In the genomic region with DNA sequence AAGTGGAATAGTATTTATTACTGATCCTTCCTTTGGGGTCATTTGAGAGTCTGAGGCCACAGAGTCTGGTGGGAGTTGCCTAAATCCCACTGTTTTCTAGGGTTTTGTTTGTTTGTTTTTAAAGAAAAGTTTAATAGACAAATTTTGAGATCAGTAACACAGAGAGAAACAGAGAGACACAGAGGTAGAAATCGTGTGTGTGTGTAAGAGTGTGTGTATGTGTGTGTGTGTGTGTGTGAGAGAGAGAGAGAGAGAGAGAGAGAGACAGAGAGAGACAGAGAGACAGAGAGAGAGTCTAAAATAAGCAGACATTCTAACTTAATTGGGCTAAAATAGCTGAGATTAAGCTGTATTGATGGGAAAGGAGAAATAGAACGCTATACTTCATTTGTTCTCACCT, we compare ENCODE assay signal across 11 mouse cellular contexts. TPM values are rescaled to one million over a fixed set of nuclear protein-coding genes. Genes with fewer than 3 reads are reported as not detected.
DNase-seq lines count a peak whose midpoint lies in the region; ATAC-seq and TF ChIP-seq lines count a peak whose summit lies in the region.
"Had no signal": no experiment of that assay in that cellular context is flagged by ENCODE, and none has a peak within 500 bp of the region (broad histone marks: within the 10 kb centered on the region; RNA-seq: fewer than 3 reads in every experiment).

No protein-coding gene starts in this region.

- peak overlapping the region; percentile 25; the same call in 1 of the 2 replicates for H3K4me3 ChIP-seq in forebrain, embryonic 10.5 days
- no peak overlapping the region for H3K4me3 ChIP-seq in forebrain, embryonic 15.5 days
- peak overlapping the region; percentile 32 for H3K4me3 ChIP-seq in kidney, embryonic 15.5 days (replicated peaks)
- peak overlapping the region; percentile 11 for H3K4me3 ChIP-seq in stomach, embryonic 15.5 days (replicated peaks)
- H3K4me3 ChIP-seq in stomach, postnatal 0 days (ENCODE audit: low read depth, low read length): no peak overlapping the region
- H3K4me3 ChIP-seq: hindbrain, embryonic 13.5 days had no signal

- 72% methylated on average over 2 of the region's 2 CpGs for WGBS in forebrain, embryonic 10.5 days
- 66% methylated on average over 2 of the region's 2 CpGs for WGBS in forebrain, embryonic 15.5 days
- 81% methylated on average over 2 of the region's 2 CpGs for WGBS in kidney, embryonic 15.5 days
- WGBS in stomach, embryonic 15.5 days: 60% methylated on average over 2 of the region's 2 CpGs
- 53% methylated on average over 2 of the region's 2 CpGs for WGBS in stomach, postnatal 0 days

- ATAC-seq in forebrain, embryonic 15.5 days (replicated peaks): no peak
- no peak for ATAC-seq in kidney, embryonic 15.5 days (replicated peaks; ENCODE audit: low FRiP score)
- ATAC-seq in stomach, embryonic 15.5 days (ENCODE audit: insufficient read depth, low FRiP score, low read depth): no peak
- no peak for ATAC-seq in stomach, postnatal 0 days (ENCODE audit: low FRiP score, low TSS enrichment)
- no peak for ATAC-seq in monocyte, adult 5-6 weeks (replicated peaks; ENCODE audit: insufficient number of reproducible peaks, low FRiP score, low TSS enrichment, poor library complexity, severe bottlenecking)
- ATAC-seq: forebrain, embryonic 14.5 days had no signal

- H3K4me2 ChIP-seq in forebrain, embryonic 15.5 days (replicated peaks): no peak overlapping the region
- H3K4me2 ChIP-seq in kidney, embryonic 15.5 days: peak overlapping the region; percentile 30
- H3K4me2 ChIP-seq in stomach, embryonic 15.5 days: peak overlapping the region; percentile 26
- no peak overlapping the region; the same call in 1 of the 2 replicates for H3K4me2 ChIP-seq in stomach, postnatal 0 days (replicated peaks; ENCODE audit: low read depth)
- H3K4me2 ChIP-seq: hindbrain, embryonic 13.5 days had no signal

- no peaks in the 10 kb centered on the region for H3K27me3 ChIP-seq in forebrain, embryonic 10.5 days (ENCODE audit: poor library complexity, severe bottlenecking)
- H3K27me3 ChIP-seq in forebrain, embryonic 15.5 days: no peaks in the 10 kb centered on the region
- H3K27me3 ChIP-seq in kidney, embryonic 15.5 days: no peaks in the 10 kb centered on the region
- H3K27me3 ChIP-seq in stomach, embryonic 15.5 days (replicated peaks): no peaks in the 10 kb centered on the region
- no peaks in the 10 kb centered on the region for H3K27me3 ChIP-seq in stomach, postnatal 0 days (ENCODE audit: control insufficient read depth, insufficient read depth, low read length)
- H3K27me3 ChIP-seq: hindbrain, embryonic 13.5 days had no signal

- TF ChIP-seq EP300 in stomach, postnatal 0 days (optimal IDR thresholded peaks at IDR 0.05): no peak

- no peak for TF ChIP-seq CTCF in stomach, postnatal 0 days (IDR thresholded peaks at IDR 0.05; ENCODE audit: low read depth)

- H3K9me3 ChIP-seq in forebrain, embryonic 10.5 days: no peaks in the 10 kb centered on the region
- no peaks in the 10 kb centered on the region for H3K9me3 ChIP-seq in forebrain, embryonic 15.5 days
- H3K9me3 ChIP-seq in kidney, embryonic 15.5 days (replicated peaks): no peaks in the 10 kb centered on the region
- H3K9me3 ChIP-seq in stomach, embryonic 15.5 days: no peaks in the 10 kb centered on the region
- no peaks in the 10 kb centered on the region for H3K9me3 ChIP-seq in stomach, postnatal 0 days (ENCODE audit: control insufficient read depth, low read length)
- H3K9me3 ChIP-seq: hindbrain, embryonic 13.5 days had no signal

- no peaks in the 10 kb centered on the region for H3K36me3 ChIP-seq in forebrain, embryonic 10.5 days (replicated peaks)
- no peaks in the 10 kb centered on the region for H3K36me3 ChIP-seq in forebrain, embryonic 15.5 days
- H3K36me3 ChIP-seq in kidney, embryonic 15.5 days: no peaks in the 10 kb centered on the region
- H3K36me3 ChIP-seq in stomach, embryonic 15.5 days: no peaks in the 10 kb centered on the region
- H3K36me3 ChIP-seq in stomach, postnatal 0 days (ENCODE audit: control insufficient read depth, insufficient read depth, low read length): no peaks in the 10 kb centered on the region
- H3K36me3 ChIP-seq: hindbrain, embryonic 13.5 days had no signal

- no peaks in the 10 kb centered on the region for H3K4me1 ChIP-seq in forebrain, embryonic 10.5 days
- H3K4me1 ChIP-seq in forebrain, embryonic 15.5 days: no peaks in the 10 kb centered on the region
- H3K4me1 ChIP-seq in kidney, embryonic 15.5 days: peaks cover 21% of the 10 kb centered on the region
- no peaks in the 10 kb centered on the region for H3K4me1 ChIP-seq in stomach, embryonic 15.5 days
- no peaks in the 10 kb centered on the region for H3K4me1 ChIP-seq in stomach, postnatal 0 days (replicated peaks; ENCODE audit: control insufficient read depth, insufficient read depth)

- DNase-seq in forebrain, embryonic 10.5 days (ENCODE audit: extremely low spot score, low spot score): no peak
- DNase-seq in kidney, postnatal 36 days: no peak
- no peak for DNase-seq in stomach, postnatal 0 days (ENCODE audit: low spot score)
- no peak for DNase-seq in ovary, postnatal 10 days (ENCODE audit: low spot score)

- H3K27ac ChIP-seq in forebrain, embryonic 10.5 days: peak overlapping the region; percentile 62; the same call in 1 of the 2 replicates
- H3K27ac ChIP-seq in forebrain, embryonic 15.5 days (replicated peaks): no peak overlapping the region
- peak overlapping the region; percentile 45; the same call in 1 of the 2 replicates for H3K27ac ChIP-seq in kidney, embryonic 15.5 days
- no peak overlapping the region for H3K27ac ChIP-seq in stomach, embryonic 15.5 days
- no peak overlapping the region for H3K27ac ChIP-seq in stomach, postnatal 0 days (replicated peaks)
- H3K27ac ChIP-seq: hindbrain, embryonic 13.5 days had no signal

- no peak overlapping the region for H3K9ac ChIP-seq in forebrain, embryonic 15.5 days (replicated peaks)
- H3K9ac ChIP-seq in kidney, embryonic 15.5 days: no peak overlapping the region
- H3K9ac ChIP-seq in stomach, embryonic 15.5 days: no peak overlapping the region
- H3K9ac ChIP-seq in stomach, postnatal 0 days (ENCODE audit: low read length): no peak overlapping the region
- H3K9ac ChIP-seq: hindbrain, embryonic 13.5 days had no signal

RNA-seq across cellular contexts. Expression of a gene that starts 0.5 kb away (rescaled TPM):
- 9.0 and 9.8 TPM in 2 replicates for polyA plus RNA-seq in forebrain, embryonic 10.5 days (2016; fragmentation: Nextera tagmentation; extraction: Ambion mirVana)
- polyA plus RNA-seq in forebrain, embryonic 15.5 days (2015; fragmentation: Nextera tagmentation; extraction: Ambion mirVana): 8.0 and 9.1 TPM in 2 replicates
- 12.9 and 13.0 TPM in 2 replicates for polyA plus RNA-seq in kidney, embryonic 15.5 days (2015; fragmentation: Nextera tagmentation; extraction: Ambion mirVana)
- polyA plus RNA-seq in stomach, embryonic 15.5 days (2015; fragmentation: Nextera tagmentation; extraction: Ambion mirVana): 8.8 and 9.3 TPM in 2 replicates
- 4.6 and 4.9 TPM in 2 replicates for polyA plus RNA-seq in stomach, postnatal 0 days (2015; fragmentation: Nextera tagmentation; extraction: Ambion mirVana)
- total RNA-seq in monocyte, adult 5-6 weeks (2017): 14.6 to 39.1 TPM (median 19.1 TPM) in 3 replicates

RNA-seq across cellular contexts. Expression of a gene that starts 30.3 kb away (rescaled TPM):
- 1.5 and 1.9 TPM in 2 replicates for polyA plus RNA-seq in forebrain, embryonic 10.5 days (2016; fragmentation: Nextera tagmentation; extraction: Ambion mirVana)
- polyA plus RNA-seq in forebrain, embryonic 15.5 days (2015; fragmentation: Nextera tagmentation; extraction: Ambion mirVana): 0.20 and 0.51 TPM in 2 replicates
- polyA plus RNA-seq in kidney, embryonic 15.5 days (2015; fragmentation: Nextera tagmentation; extraction: Ambion mirVana): 2.2 and 2.8 TPM in 2 replicates
- 5.5 and 5.9 TPM in 2 replicates for polyA plus RNA-seq in stomach, embryonic 15.5 days (2015; fragmentation: Nextera tagmentation; extraction: Ambion mirVana)
- polyA plus RNA-seq in stomach, postnatal 0 days (2015; fragmentation: Nextera tagmentation; extraction: Ambion mirVana): 4.5 and 4.9 TPM in 2 replicates
- 0.10 TPM in 1 of 3 replicates, not detected in the others for total RNA-seq in monocyte, adult 5-6 weeks (2017)
- total RNA-seq: megakaryocyte progenitor cell, adult 5-6 weeks had no signal

Comparison
In these comparisons a context has a peak if more than half of its experiments do, and no peak if none do; other contexts are left out.
1. H3K27ac ChIP-seq: peak in forebrain, embryonic 10.5 days (single experiment) and kidney, embryonic 15.5 days (single experiment); none in forebrain, embryonic 15.5 days (single experiment), stomach, embryonic 15.5 days (single experiment) and stomach, postnatal 0 days (single experiment).
2. H3K4me3 ChIP-seq: peak in forebrain, embryonic 10.5 days (single experiment), kidney, embryonic 15.5 days (single experiment) and stomach, embryonic 15.5 days (single experiment); none in forebrain, embryonic 15.5 days (single experiment) and stomach, postnatal 0 days (single experiment).
3. H3K4me2 ChIP-seq: peak in kidney, embryonic 15.5 days (single experiment) and stomach, embryonic 15.5 days (single experiment); none in forebrain, embryonic 15.5 days (single experiment) and stomach, postnatal 0 days (single experiment).